Mouse (Mus musculus): ENCODE data around the gene Gm8909. TPM values are rescaled to one million over a fixed set of nuclear protein-coding genes. Genes with fewer than 3 reads are reported as not detected.

The Gm8909 gene
- 99.5 and 293 TPM in 2 replicates for polyA plus RNA-seq (2012; rRNA removed; ENCODE audit: low replicate concordance)

GRCm38 (mm10) chr17:36168039-36168652, at the start of gene Gm8909:
TSS of gene Gm8909 (minus strand) at chr17:36168537.

GRCm38 (mm10) chr17:36190169-36190507, 21.8 kb upstream of the Gm8909 start, which contains the start of gene H2-T3:
TSS of gene H2-T3 (minus strand) at chr17:36190287.

GRCm38 (mm10) chr17:36128968-36129817, 39.1 kb downstream of the Gm8909 start, which contains the start of gene Gm7030:
TSS of gene Gm7030 (minus strand) at chr17:36129425.

GRCm38 (mm10) chr17:36121352-36122020, 46.9 kb downstream of the Gm8909 start, which contains the start of gene Gm19684:
TSS of gene Gm19684 (plus strand) at chr17:36121678.

Other genes starting within 250 kb of the Gm8909 start
- 60.3 and 89.7 TPM in 2 replicates for gene Abcf1, start 198.8 kb downstream of the Gm8909 start, polyA plus RNA-seq (2012; rRNA removed; ENCODE audit: low replicate concordance)
- gene Gnl1, start 188.7 kb downstream of the Gm8909 start, polyA plus RNA-seq (2012; rRNA removed; ENCODE audit: low replicate concordance): 17.2 and 34.2 TPM in 2 replicates
- 8.2 and 8.5 TPM in 2 replicates for gene Prr3, start 188.3 kb downstream of the Gm8909 start, polyA plus RNA-seq (2012; rRNA removed; ENCODE audit: low replicate concordance)
- gene H2-T24, start 148.0 kb downstream of the Gm8909 start, polyA plus RNA-seq (2012; rRNA removed; ENCODE audit: low replicate concordance): 1.2 and 1.9 TPM in 2 replicates
- gene H2-T23, start 135.7 kb downstream of the Gm8909 start, polyA plus RNA-seq (2012; rRNA removed; ENCODE audit: low replicate concordance): 247 and 672 TPM in 2 replicates
- gene H2-T22, start 125.8 kb downstream of the Gm8909 start, polyA plus RNA-seq (2012; rRNA removed; ENCODE audit: low replicate concordance): 22.4 and 45.9 TPM in 2 replicates
- gene Gm6034, start 125.6 kb downstream of the Gm8909 start, polyA plus RNA-seq (2012; rRNA removed; ENCODE audit: low replicate concordance): not detected in 2 replicates
- 46.7 and 279 TPM in 2 replicates for gene Gm11127, start 110.2 kb downstream of the Gm8909 start, polyA plus RNA-seq (2012; rRNA removed; ENCODE audit: low replicate concordance)
- 0.06 TPM in 2 replicates for gene Gm19684, start 46.9 kb downstream of the Gm8909 start, polyA plus RNA-seq (2012; rRNA removed; ENCODE audit: low replicate concordance)
- 12.6 and 15.9 TPM in 2 replicates for gene Gm7030, start 39.1 kb downstream of the Gm8909 start, polyA plus RNA-seq (2012; rRNA removed; ENCODE audit: low replicate concordance)
- 118 and 133 TPM in 2 replicates for gene H2-T3, start 21.8 kb upstream of the Gm8909 start, polyA plus RNA-seq (2012; rRNA removed; ENCODE audit: low replicate concordance)
- 132 and 151 TPM in 2 replicates for gene Rpp21, start 89.5 kb upstream of the Gm8909 start, polyA plus RNA-seq (2012; rRNA removed; ENCODE audit: low replicate concordance)
- 5.3 and 8.0 TPM in 2 replicates for gene Trim39, start 103.7 kb upstream of the Gm8909 start, polyA plus RNA-seq (2012; rRNA removed; ENCODE audit: low replicate concordance)
- gene H2-M10.2, start 118.0 kb upstream of the Gm8909 start, polyA plus RNA-seq (2012; rRNA removed; ENCODE audit: low replicate concordance): not detected in 2 replicates
- gene H2-M10.1, start 157.6 kb upstream of the Gm8909 start, polyA plus RNA-seq (2012; rRNA removed; ENCODE audit: low replicate concordance): not detected in 2 replicates
- not detected in 2 replicates for gene H2-M10.3, start 199.9 kb upstream of the Gm8909 start, polyA plus RNA-seq (2012; rRNA removed; ENCODE audit: low replicate concordance)

Data from duodenum, adult 2 months (tissue).